ENCODE assay signal across 8 mouse cellular contexts in genomic region chr19:28677728-28678438, GRCm38 (mm10). TPM values are rescaled to one million over a fixed set of nuclear protein-coding genes. Genes with fewer than 3 reads are reported as not detected.
DNase-seq lines count a peak whose midpoint lies in the region; ATAC-seq and TF ChIP-seq lines count a peak whose summit lies in the region.

No protein-coding gene starts in this region.

- no peak for TF ChIP-seq CTCF in heart, postnatal 0 days (IDR thresholded peaks at IDR 0.05; ENCODE audit: low read depth)

- peaks cover 35% of the 10 kb centered on the region for H3K4me1 ChIP-seq in embryonic facial prominence, embryonic 15.5 days
- H3K4me1 ChIP-seq in heart, postnatal 0 days (ENCODE audit: control insufficient read depth, insufficient read depth) = peaks cover 6% of the 10 kb centered on the region
- peaks cover 14% of the 10 kb centered on the region for H3K4me1 ChIP-seq in stomach, embryonic 16.5 days (ENCODE audit: control insufficient read depth, insufficient read depth, low read length)

- TF ChIP-seq EP300 in heart, postnatal 0 days (IDR thresholded peaks at IDR 0.05; ENCODE audit: low read depth) = no peak

- H3K9ac ChIP-seq in embryonic facial prominence, embryonic 15.5 days = peak overlapping the region; percentile 37; the same call in 1 of the 2 replicates
- peak overlapping the region; percentile 27 for H3K9ac ChIP-seq in heart, postnatal 0 days (replicated peaks; ENCODE audit: low read depth, low read length)
- peak overlapping the region; percentile 77 for H3K9ac ChIP-seq in stomach, embryonic 16.5 days (ENCODE audit: low read length)

- H3K9me3 ChIP-seq in embryonic facial prominence, embryonic 15.5 days (replicated peaks) = no peaks in the 10 kb centered on the region
- no peaks in the 10 kb centered on the region for H3K9me3 ChIP-seq in heart, postnatal 0 days (replicated peaks; ENCODE audit: control insufficient read depth, low read length)
- no peaks in the 10 kb centered on the region for H3K9me3 ChIP-seq in stomach, embryonic 16.5 days (replicated peaks; ENCODE audit: control insufficient read depth, low read length)

- peak; percentile 12 to 14 for DNase-seq in spleen, adult 18-20 months
- DNase-seq in spleen, adult 12 weeks (ENCODE audit: low spot score) = no peak
- peak; percentile 13 for DNase-seq in heart, postnatal 0 days (ENCODE audit: low spot score)
- DNase-seq in kidney, postnatal 36 days = peak; percentile 84 to 87
- no peak for DNase-seq in left cerebral cortex, adult 8-10 months (ENCODE audit: low spot score in 2 of 2)

- H3K4me2 ChIP-seq in embryonic facial prominence, embryonic 15.5 days (replicated peaks) = peak overlapping the region; percentile 97
- peak overlapping the region; percentile 85 for H3K4me2 ChIP-seq in heart, postnatal 0 days (ENCODE audit: low read depth, low read length)
- H3K4me2 ChIP-seq in stomach, embryonic 16.5 days (ENCODE audit: low read depth, low read length) = peak overlapping the region; percentile 100

- H3K36me3 ChIP-seq in embryonic facial prominence, embryonic 15.5 days = no peaks in the 10 kb centered on the region
- no peaks in the 10 kb centered on the region for H3K36me3 ChIP-seq in heart, postnatal 0 days (replicated peaks; ENCODE audit: control insufficient read depth, insufficient read depth, low read length)
- H3K36me3 ChIP-seq in stomach, embryonic 16.5 days (ENCODE audit: control insufficient read depth, insufficient read depth, low read length) = no peaks in the 10 kb centered on the region

- no peak for ATAC-seq in embryonic facial prominence, embryonic 15.5 days (ENCODE audit: insufficient number of reproducible peaks, low FRiP score, low TSS enrichment, low read depth)
- peak; percentile 27; the same call in 1 of the 2 replicates for ATAC-seq in heart, postnatal 0 days (ENCODE audit: insufficient read depth, low read depth)
- ATAC-seq in megakaryocyte progenitor cell, adult 5-6 weeks (replicated peaks; ENCODE audit: poor library complexity) = peak; percentile 35
- ATAC-seq in stomach, embryonic 16.5 days (ENCODE audit: insufficient read depth, low FRiP score) = peak; percentile 37; the same call in 1 of the 2 replicates

- peaks cover 5% of the 10 kb centered on the region; the same call in 1 of the 2 replicates for H3K27me3 ChIP-seq in embryonic facial prominence, embryonic 15.5 days
- H3K27me3 ChIP-seq in heart, postnatal 0 days (ENCODE audit: control insufficient read depth, insufficient read depth, low read length) = peaks cover 13% of the 10 kb centered on the region; the same call in 1 of the 2 replicates
- H3K27me3 ChIP-seq in stomach, embryonic 16.5 days (ENCODE audit: control insufficient read depth, insufficient read depth, low read length) = 0 out of 2 replicates have a peak, but pooled peaks cover 7% of the 10 kb centered on the region

- peak overlapping the region; percentile 76 for H3K4me3 ChIP-seq in embryonic facial prominence, embryonic 15.5 days (replicated peaks)
- peak overlapping the region; percentile 66 for H3K4me3 ChIP-seq in heart, postnatal 0 days (ENCODE audit: low read depth, low read length)
- H3K4me3 ChIP-seq in stomach, embryonic 16.5 days (replicated peaks; ENCODE audit: low read length) = peak overlapping the region; percentile 75

- WGBS in embryonic facial prominence, embryonic 15.5 days = under 1% methylated on average over 32 of the region's 32 CpGs
- WGBS in heart, postnatal 0 days = 1% methylated on average over 32 of the region's 32 CpGs
- 1% methylated on average over 27 of the region's 32 CpGs for WGBS in stomach, embryonic 16.5 days

- H3K27ac ChIP-seq in embryonic facial prominence, embryonic 15.5 days (replicated peaks) = peak overlapping the region; percentile 58
- H3K27ac ChIP-seq in heart, postnatal 0 days (ENCODE audit: low read depth) = no peak overlapping the region
- H3K27ac ChIP-seq in stomach, embryonic 16.5 days (ENCODE audit: low read length) = no peak overlapping the region

RNA-seq across cellular contexts. Expression of gene Glis3, which starts 2.0 kb away (rescaled TPM):
- polyA plus RNA-seq in embryonic facial prominence, embryonic 15.5 days (2015; fragmentation: Nextera tagmentation; extraction: Ambion mirVana) = 8.5 TPM in 2 replicates
- 8.9 and 10.0 TPM in 2 replicates for total RNA-seq in heart, postnatal 0 days (2014; rRNA removed; ENCODE audit: low replicate concordance)
- polyA plus RNA-seq in heart, postnatal 0 days (2015; fragmentation: Nextera tagmentation; extraction: Ambion mirVana) = 0.25 and 0.34 TPM in 2 replicates
- 5.8 and 8.5 TPM in 2 replicates for total RNA-seq in megakaryocyte progenitor cell, adult 5-6 weeks (2015)
- 2.5 and 3.5 TPM in 2 replicates for total RNA-seq in megakaryocyte progenitor cell, adult 5-6 weeks (2017)
- 1.9 and 2.4 TPM in 2 replicates for polyA plus RNA-seq in stomach, embryonic 16.5 days (2015; fragmentation: Nextera tagmentation; extraction: Ambion mirVana)
- 1 to 10 TPM; 7.1 to 8.6 (median 7.2) TPM for total RNA-seq in left cerebral cortex, adult 8-10 months (2022)

Comparison
In these comparisons a context has a peak if more than half of its experiments do, and no peak if none do; other contexts are left out.
1. DNase-seq: peak in spleen, adult 18-20 months (2 of 2), heart, postnatal 0 days (single experiment) and kidney, postnatal 36 days (2 of 2); none in spleen, adult 12 weeks (single experiment) and left cerebral cortex, adult 8-10 months (0 of 2).
2. H3K9ac ChIP-seq: peak in every context shown above with its lines; median percentile 77 in stomach, embryonic 16.5 days; 37 in embryonic facial prominence, embryonic 15.5 days; 27 in heart, postnatal 0 days.
3. Peak in every context shown above with its lines, with median percentiles within 50 percentile points of each other: H3K4me2 ChIP-seq and H3K4me3 ChIP-seq.